Mouse (Mus musculus) kidney, embryonic 15.5 days (tissue): ENCODE results near the gene Ly6g5b. TPM values are rescaled to one million over a fixed set of nuclear protein-coding genes. Genes with fewer than 3 reads are reported as not detected.
A peak's percentile ranks its signal among the peaks of the same experiment; 100 is the strongest.

Source experiments
- ATAC-seq: fragments of 200-750 bp; cut with Nextera tagmentation; replicated peaks from 2 replicates; pipeline ENCODE4 v1.8.0; 2017; ENCODE audit warnings: moderate TSS enrichment; ENCODE audit not compliant: low FRiP score
- H3K27ac ChIP-seq: fragments of 300-500 bp; sonication (generic); 2 replicates; pipeline ENCODE4 v1.5.1; 2015; ENCODE audit warnings: mild to moderate bottlenecking, inconsistent platforms
- H3K27me3 ChIP-seq: fragments of 300-500 bp; sonication (generic); 2 replicates; pipeline ENCODE4 v1.6.1; 2015; ENCODE audit warnings: inconsistent platforms
- H3K36me3 ChIP-seq: fragments of 300-500 bp; sonication (generic); 2 replicates; pipeline ENCODE4 v1.6.1; 2015; ENCODE audit warnings: inconsistent platforms
- H3K4me1 ChIP-seq: fragments of 300-500 bp; sonication (generic); 2 replicates; pipeline ENCODE4 v1.6.1; 2015; ENCODE audit warnings: inconsistent platforms
- H3K4me2 ChIP-seq: fragments of 300-500 bp; sonication (generic); 2 replicates; pipeline ENCODE4 v1.6.1; 2015; ENCODE audit warnings: moderate library complexity, mild to moderate bottlenecking, inconsistent platforms
- H3K4me3 ChIP-seq: fragments of 300-500 bp; sonication (generic); replicated peaks from 2 replicates; pipeline ENCODE4 v1.5.1; 2015; ENCODE audit warnings: mild to moderate bottlenecking, inconsistent platforms
- H3K9ac ChIP-seq: fragments of 300-500 bp; sonication (generic); 2 replicates; pipeline ENCODE4 v1.6.1; 2015; ENCODE audit warnings: mild to moderate bottlenecking, inconsistent platforms
- H3K9me3 ChIP-seq: fragments of 300-500 bp; sonication (generic); replicated peaks from 2 replicates; pipeline ENCODE4 v1.6.1; 2016; ENCODE audit warnings: inconsistent platforms
- WGBS: fragments of 180-500 bp; shearing (Covaris S2); methylation state at CpG from one replicate; pipeline ENCODE4 v1.1.7; 2015; ENCODE audit warnings: mixed read lengths; 5-methylcytosine and 5-hydroxymethylcytosine counted together
- polyA plus RNA-seq: library from polyadenylated mRNA; unstranded; fragments of >200 nt; fragmentation: Nextera tagmentation; extraction: Ambion mirVana; gene quantifications from 2 replicates; pipeline ENCODE4 v1.2.1, GENCODE M21; 2015

The Ly6g5b gene
- 0.99 and 1.9 TPM in 2 replicates for polyA plus RNA-seq

- Histone ChIP-seq H3K9me3 (no peaks in the 10 kb centered on the region), H3K4me3 (no peak within 1 kb of the TSS), H3K4me1 (peaks cover 9% of the 10 kb centered on the region), H3K36me3 (peaks cover 57% of the 10 kb centered on the region), H3K27me3 (no peaks in the 10 kb centered on the region), H3K9ac (no peak within 1 kb of the TSS), H3K4me2 (no peak within 1 kb of the TSS), H3K27ac (no peak within 1 kb of the TSS)
- ATAC-seq: no peak
- WGBS: 82% methylated on average over 8 of the region's 8 CpGs
Measured at GRCm38 (mm10) chr17:35115046-35116019, at the start of gene Ly6g5b. Gene Ly6g5b, minus strand, starts transcription at chr17:35115428.

GRCm38 (mm10) chr17:35164218-35164567, 49.0 kb upstream of the Ly6g5b start:
- Histone ChIP-seq H3K4me1 (peaks cover 34% of the 10 kb centered on the region), H3K27ac (peak overlapping the region; percentile 99), H3K4me2 (peak overlapping the region; percentile 89), H3K9ac (peak overlapping the region; percentile 99), H3K4me3 (peak overlapping the region; percentile 84), H3K27me3 (no peaks in the 10 kb centered on the region), H3K36me3 (peaks cover 36% of the 10 kb centered on the region), H3K9me3 (no peaks in the 10 kb centered on the region)
- no peak for ATAC-seq
- 0% methylated on average over 26 of the region's 28 CpGs for WGBS

- Histone ChIP-seq H3K4me3 (peak overlapping the region; percentile 84), H3K36me3 (peaks cover 42% of the 10 kb centered on the region), H3K4me2 (peak overlapping the region; percentile 89), H3K9me3 (no peaks in the 10 kb centered on the region), H3K27me3 (no peaks in the 10 kb centered on the region), H3K27ac (peak overlapping the region; percentile 99), H3K9ac (peak overlapping the region; percentile 99), H3K4me1 (peaks cover 32% of the 10 kb centered on the region)
- ATAC-seq: no peak
- 8% methylated on average over 8 of the region's 8 CpGs for WGBS
Measured at GRCm38 (mm10) chr17:35163326-35164081, 48.3 kb upstream of the Ly6g5b start.

- H3K27me3 ChIP-seq: no peaks in the 10 kb centered on the region
- H3K9me3 ChIP-seq: no peaks in the 10 kb centered on the region
- peak overlapping the region; percentile 99 for H3K9ac ChIP-seq
- 0 out of 2 replicates have a peak overlapping the region, but pooled peaks have one; percentile 2 for H3K27ac ChIP-seq
- H3K4me1 ChIP-seq: peaks cover 32% of the 10 kb centered on the region
- no peak for ATAC-seq
- peaks cover 50% of the 10 kb centered on the region for H3K36me3 ChIP-seq
- peak overlapping the region; percentile 89 for H3K4me2 ChIP-seq
- peak overlapping the region; percentile 84 for H3K4me3 ChIP-seq
- WGBS: 28% methylated on average over 12 of the region's 12 CpGs
Measured at GRCm38 (mm10) chr17:35162730-35163129, 47.5 kb upstream of the Ly6g5b start.

GRCm38 (mm10) chr17:35162121-35162520, 46.9 kb upstream of the Ly6g5b start:
- no peaks in the 10 kb centered on the region for H3K27me3 ChIP-seq
- H3K36me3 ChIP-seq: peaks cover 56% of the 10 kb centered on the region
- no peak overlapping the region for H3K27ac ChIP-seq
- WGBS: 58% methylated on average over 14 of the region's 14 CpGs
- H3K4me2 ChIP-seq: peak overlapping the region; percentile 89
- H3K9ac ChIP-seq: peak overlapping the region; percentile 99
- H3K9me3 ChIP-seq: no peaks in the 10 kb centered on the region
- peak overlapping the region; percentile 84 for H3K4me3 ChIP-seq
- H3K4me1 ChIP-seq: peaks cover 32% of the 10 kb centered on the region
- no peak for ATAC-seq

GRCm38 (mm10) chr17:35161421-35161820, 46.2 kb upstream of the Ly6g5b start:
- Histone ChIP-seq H3K4me3 (peak overlapping the region; percentile 84; the same call in 1 of the 2 replicates), H3K36me3 (peaks cover 63% of the 10 kb centered on the region), H3K4me1 (peaks cover 30% of the 10 kb centered on the region), H3K4me2 (peak overlapping the region; percentile 89; the same call in 1 of the 2 replicates), H3K9me3 (no peaks in the 10 kb centered on the region), H3K9ac (no peak overlapping the region), H3K27me3 (no peaks in the 10 kb centered on the region), H3K27ac (no peak overlapping the region)
- WGBS: 76% methylated on average over 11 of the region's 11 CpGs
- no peak for ATAC-seq

- Histone ChIP-seq H3K27ac (no peak overlapping the region), H3K4me2 (no peak overlapping the region), H3K9ac (no peak overlapping the region), H3K4me1 (peaks cover 21% of the 10 kb centered on the region), H3K36me3 (peaks cover 81% of the 10 kb centered on the region), H3K27me3 (no peaks in the 10 kb centered on the region), H3K4me3 (no peak overlapping the region), H3K9me3 (no peaks in the 10 kb centered on the region)
- no peak for ATAC-seq
- 82% methylated on average over 7 of the region's 7 CpGs for WGBS
Measured at GRCm38 (mm10) chr17:35159638-35160037, 44.4 kb upstream of the Ly6g5b start.

GRCm38 (mm10) chr17:35158850-35159593, 43.8 kb upstream of the Ly6g5b start:
- Histone ChIP-seq H3K9ac (no peak overlapping the region), H3K9me3 (no peaks in the 10 kb centered on the region), H3K4me2 (no peak overlapping the region), H3K4me1 (peaks cover 21% of the 10 kb centered on the region), H3K4me3 (no peak overlapping the region), H3K36me3 (peaks cover 87% of the 10 kb centered on the region), H3K27me3 (no peaks in the 10 kb centered on the region), H3K27ac (no peak overlapping the region)
- no peak for ATAC-seq
- WGBS: 91% methylated on average over 16 of the region's 16 CpGs

- 83% methylated on average over 8 of the region's 8 CpGs for WGBS
Measured at GRCm38 (mm10) chr17:35157661-35158175, 42.5 kb upstream of the Ly6g5b start.

GRCm38 (mm10) chr17:35157254-35157653, 42.0 kb upstream of the Ly6g5b start:
- H3K4me3 ChIP-seq: no peak overlapping the region
- 91% methylated on average over 8 of the region's 8 CpGs for WGBS
- H3K36me3 ChIP-seq: peaks cover 100% of the 10 kb centered on the region
- H3K9ac ChIP-seq: no peak overlapping the region
- H3K27ac ChIP-seq: no peak overlapping the region
- no peaks in the 10 kb centered on the region for H3K27me3 ChIP-seq
- ATAC-seq: no peak
- H3K4me2 ChIP-seq: no peak overlapping the region
- H3K4me1 ChIP-seq: peaks cover 9% of the 10 kb centered on the region
- no peaks in the 10 kb centered on the region for H3K9me3 ChIP-seq

More at GRCm38 (mm10) chr17:35157661-35158175, 42.5 kb upstream of the Ly6g5b start:
- peaks cover 100% of the 10 kb centered on the region for H3K36me3 ChIP-seq
- no peak overlapping the region for H3K27ac ChIP-seq
- H3K4me2 ChIP-seq: no peak overlapping the region
- no peaks in the 10 kb centered on the region for H3K9me3 ChIP-seq
- no peak overlapping the region for H3K9ac ChIP-seq
- no peaks in the 10 kb centered on the region for H3K27me3 ChIP-seq
- 0 out of 2 replicates have a peak, but pooled peaks have one; percentile 24 for ATAC-seq
- H3K4me1 ChIP-seq: peaks cover 14% of the 10 kb centered on the region
- H3K4me3 ChIP-seq: no peak overlapping the region

- no peak overlapping the region for H3K9ac ChIP-seq
- ATAC-seq: no peak
- H3K4me2 ChIP-seq: no peak overlapping the region
- no peak overlapping the region for H3K27ac ChIP-seq
- no peak overlapping the region for H3K4me3 ChIP-seq
- no peaks in the 10 kb centered on the region for H3K27me3 ChIP-seq
- peaks cover 100% of the 10 kb centered on the region for H3K36me3 ChIP-seq
- WGBS: 90% methylated on average over 33 of the region's 33 CpGs
- H3K4me1 ChIP-seq: peaks cover 3% of the 10 kb centered on the region
- H3K9me3 ChIP-seq: no peaks in the 10 kb centered on the region
Measured at GRCm38 (mm10) chr17:35156461-35157200, 41.4 kb upstream of the Ly6g5b start.
